Mouse (Mus musculus) MEL-GATA-1-ER (cell line): ENCODE data around the gene Ryk.

Source experiments
- DNase-seq: peaks from one replicate; pipeline ENCODE4 v3.0.0-alpha.2; 2012; ENCODE audit warnings: low read depth; ENCODE audit errors: extremely low read depth

Gene Ryk

GRCm38 (mm10) chr9:102834742-102835591, at the start of gene Ryk:
Ryk (plus strand) TSS chr9:102834917.
- DNase-seq = no peak

- DNase-seq = no peak
Observed at GRCm38 (mm10) chr9:102789491-102789890, 45.2 kb upstream of the Ryk start.

- no peak for DNase-seq
Observed at GRCm38 (mm10) chr9:102791845-102792244, 42.9 kb upstream of the Ryk start.

GRCm38 (mm10) chr9:102792836-102793235, 41.9 kb upstream of the Ryk start:
- no peak for DNase-seq

GRCm38 (mm10) chr9:102793286-102793809, 41.4 kb upstream of the Ryk start:
- DNase-seq = no peak

GRCm38 (mm10) chr9:102798406-102798805, 36.3 kb upstream of the Ryk start:
- DNase-seq = no peak

- no peak for DNase-seq
Observed at GRCm38 (mm10) chr9:102806056-102806573, 28.6 kb upstream of the Ryk start.

GRCm38 (mm10) chr9:102811192-102811591, 23.5 kb upstream of the Ryk start:
- DNase-seq = no peak

- DNase-seq = no peak
Observed at GRCm38 (mm10) chr9:102818228-102818627, 16.5 kb upstream of the Ryk start.

- DNase-seq = no peak
Observed at GRCm38 (mm10) chr9:102828604-102829003, 6.1 kb upstream of the Ryk start.

- no peak for DNase-seq
Observed at GRCm38 (mm10) chr9:102831541-102831940, 3.2 kb upstream of the Ryk start.

- no peak for DNase-seq
Observed at GRCm38 (mm10) chr9:102834414-102834741, 339 bp upstream of the Ryk start.

GRCm38 (mm10) chr9:102836279-102836678, 1.6 kb downstream of the Ryk start:
- DNase-seq = no peak

- peak; percentile 77 for DNase-seq
Observed at GRCm38 (mm10) chr9:102840792-102841778, 6.4 kb downstream of the Ryk start.

GRCm38 (mm10) chr9:102841832-102842231, 7.1 kb downstream of the Ryk start:
- no peak for DNase-seq

- DNase-seq = no peak
Observed at GRCm38 (mm10) chr9:102842498-102842897, 7.8 kb downstream of the Ryk start.

GRCm38 (mm10) chr9:102843577-102843976, 8.9 kb downstream of the Ryk start:
- DNase-seq = no peak

- no peak for DNase-seq
Observed at GRCm38 (mm10) chr9:102845851-102846250, 11.1 kb downstream of the Ryk start.

GRCm38 (mm10) chr9:102846348-102846747, 11.6 kb downstream of the Ryk start:
- no peak for DNase-seq

- DNase-seq = peak; percentile 86
Observed at GRCm38 (mm10) chr9:102852076-102853022, 17.6 kb downstream of the Ryk start.

GRCm38 (mm10) chr9:102857856-102858255, 23.1 kb downstream of the Ryk start:
- DNase-seq = no peak
